Mouse (Mus musculus) megakaryocyte, adult 5-6 weeks (primary cell): ENCODE measurements around the gene Rcor2. TPM values are rescaled to one million over a fixed set of nuclear protein-coding genes. Genes with fewer than 3 reads are reported as not detected.

Experiments
- ATAC-seq: 2 replicates; pipeline ENCODE4 v1.8.0; 2016; ENCODE audit warnings: mild to moderate bottlenecking, inconsistent platforms; ENCODE audit not compliant: poor library complexity, severe bottlenecking
- total RNA-seq, 2 experiments: library from RNA; stranded (forward) in 1 of 2; stranded (reverse) in 1 of 2; fragments of 153-499, 151-499 nt in 1 of 2; fragments of 221-1000, 200-1000 nt in 1 of 2; gene quantifications; 2 replicates each; pipeline versions ENCODE4 v1.2.3 to v1.2.4; 2015 to 2017

The Rcor2 gene
- total RNA-seq (2015) (0.45 TPM in 1 of 2 replicates, not detected in the other), total RNA-seq (2017) (0.08 and 1.9 TPM in 2 replicates)

DNA sequence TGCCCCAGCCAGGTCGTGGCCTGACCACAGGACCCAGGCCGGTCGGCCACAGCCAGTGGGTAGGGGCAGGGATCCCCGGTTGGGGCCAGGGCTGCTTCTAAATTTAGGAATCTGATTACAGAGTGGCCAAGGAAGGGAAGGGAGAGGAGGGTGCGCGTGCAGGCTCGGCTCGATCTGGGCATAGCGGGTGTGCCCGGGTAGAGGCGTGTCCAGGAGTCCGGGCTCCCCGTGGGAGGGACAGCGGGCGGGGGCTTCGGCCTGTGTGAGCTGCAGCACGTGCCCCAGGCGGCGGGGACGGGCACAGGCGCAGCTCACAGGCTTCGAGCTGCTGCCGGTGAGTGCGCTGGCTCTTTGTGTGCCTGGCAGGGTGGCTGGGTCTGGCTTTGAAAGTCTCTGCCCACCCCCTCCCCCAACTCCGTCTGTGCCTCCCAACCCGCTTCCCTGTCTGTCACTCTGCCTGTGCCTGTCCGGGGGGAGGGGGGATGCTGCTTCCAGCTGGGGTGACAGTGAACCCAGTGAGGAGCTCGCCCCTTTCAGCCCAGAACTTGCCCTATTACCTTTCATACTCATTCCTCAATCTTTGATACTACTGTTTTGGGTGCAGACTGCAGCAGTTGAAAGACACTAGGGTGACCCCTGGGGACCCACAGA lies at the start of gene Rcor2:
Rcor2 (plus strand) TSS at position 235 of the 651 bp plus-strand sequence.
- peak; percentile 22 for ATAC-seq

DNA sequence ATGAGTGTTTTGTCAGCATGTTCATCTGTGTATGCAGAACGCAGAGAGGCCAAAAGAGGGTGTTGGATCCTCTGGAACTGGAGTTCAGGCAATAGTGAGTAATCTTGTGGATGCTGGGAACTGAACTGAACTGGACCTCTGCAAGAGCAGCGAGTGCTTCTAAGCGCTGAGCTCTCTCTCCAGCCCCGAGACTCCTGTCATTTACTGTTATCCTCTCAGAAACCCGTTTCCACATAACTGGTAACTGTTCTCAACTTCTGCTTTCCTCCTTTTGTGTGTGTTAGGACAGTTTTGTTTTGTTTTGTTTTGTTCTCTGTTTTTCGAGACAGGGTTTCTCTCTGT lies 49.2 kb upstream of the Rcor2 start:
- peak; percentile 52 for ATAC-seq

DNA sequence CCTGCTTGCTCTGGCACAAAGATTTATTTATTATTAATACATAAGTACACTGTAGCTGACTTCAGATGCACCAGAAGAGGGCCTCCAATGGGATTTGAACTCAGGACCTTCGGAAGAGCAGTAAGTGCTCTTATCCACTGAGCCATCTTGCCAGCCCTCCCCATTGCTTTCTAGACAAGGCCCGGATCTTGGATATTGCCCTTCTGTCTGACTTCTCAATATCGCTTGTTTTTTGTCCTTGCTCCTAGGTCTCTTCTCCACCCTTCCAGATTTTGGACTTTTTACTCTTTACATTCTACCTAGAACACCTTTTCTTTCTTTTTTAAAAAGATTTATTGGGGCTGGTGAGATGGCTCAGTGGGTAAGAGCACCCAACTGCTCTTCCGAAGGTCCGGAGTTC lies 48.4 kb upstream of the Rcor2 start:
- no peak for ATAC-seq

DNA sequence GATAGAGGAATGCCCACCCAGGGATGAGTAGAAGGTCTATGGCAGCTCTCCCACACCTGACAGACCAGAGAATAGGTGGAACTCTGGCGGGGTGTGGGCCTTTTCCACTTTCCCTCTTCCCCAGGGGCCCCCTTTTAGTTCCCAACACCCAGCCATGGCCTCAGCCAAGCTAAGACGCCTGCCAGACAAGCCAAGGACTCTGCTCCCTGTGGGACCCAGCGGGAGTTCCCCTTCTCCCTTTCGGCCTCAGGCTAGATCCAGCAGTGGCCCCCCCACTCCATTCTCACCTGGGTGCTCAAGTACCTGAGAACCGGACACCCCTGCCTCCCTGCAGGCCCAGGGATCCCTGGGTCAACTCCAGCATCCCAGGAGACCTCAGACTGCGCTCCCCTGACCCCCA lies 44.9 kb upstream of the Rcor2 start:
- ATAC-seq, result no peak

DNA sequence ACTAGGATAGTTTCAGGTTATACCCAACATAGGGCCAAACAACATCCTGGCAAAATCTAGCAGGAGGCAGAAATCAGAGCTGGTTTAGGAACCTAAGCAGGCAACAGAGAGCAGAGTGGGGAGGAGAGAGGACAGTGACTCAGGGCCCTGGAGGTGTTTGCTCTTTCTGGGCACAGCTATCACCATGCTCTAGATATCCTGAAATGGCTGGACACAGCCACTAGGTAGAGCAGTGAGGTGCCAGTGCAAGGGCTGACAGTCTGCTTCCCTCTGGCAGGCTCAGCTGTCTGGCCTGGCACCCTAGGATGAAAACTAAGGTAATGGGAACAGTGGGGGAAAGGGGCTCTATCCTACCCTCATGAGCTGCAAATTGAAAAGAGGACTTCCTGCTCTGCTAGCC lies 43.6 kb upstream of the Rcor2 start:
- no peak for ATAC-seq

DNA sequence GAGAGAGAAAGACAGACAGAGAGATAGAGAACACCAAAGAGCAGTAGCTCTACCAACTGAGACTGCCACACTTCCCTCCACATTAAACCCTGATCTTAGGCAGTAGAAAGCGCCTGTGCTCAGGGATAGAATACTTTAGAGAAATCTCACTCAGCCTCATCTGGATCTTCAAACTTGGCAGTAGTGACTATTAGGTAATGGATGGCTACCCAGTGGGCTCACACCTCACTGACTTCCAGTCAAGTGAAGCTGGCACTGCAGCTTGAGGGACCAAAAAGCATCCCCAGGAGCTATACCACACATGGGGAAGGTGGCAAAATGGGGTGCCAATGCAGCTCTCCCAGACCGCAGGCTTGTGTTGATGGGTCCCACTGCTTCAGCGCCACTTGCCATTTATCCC lies 42.9 kb upstream of the Rcor2 start:
- ATAC-seq, result no peak

GRCm38 (mm10) chr19:7225096-7225690 lies 41.9 kb upstream of the Rcor2 start:
- ATAC-seq, result no peak

DNA sequence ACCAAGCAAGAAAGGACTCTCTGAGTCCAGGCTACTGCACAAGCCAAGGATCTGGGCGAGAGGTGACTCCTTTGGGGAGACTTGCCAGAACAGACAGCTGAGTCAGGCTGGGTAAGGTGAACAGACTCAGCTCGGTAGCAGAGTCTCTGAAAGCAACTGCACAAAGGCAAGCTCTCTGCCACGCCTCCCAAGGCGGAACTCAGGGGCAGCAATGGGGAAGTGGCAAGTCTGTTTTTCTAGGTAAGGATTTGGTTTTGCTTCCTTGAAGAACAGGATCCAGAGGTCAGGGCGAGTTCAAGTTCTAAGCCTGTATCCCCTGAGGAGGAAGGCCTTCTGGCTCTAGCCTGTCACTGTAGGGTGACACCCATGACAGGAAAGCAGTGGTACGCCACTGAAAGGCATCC lies 40.6 kb upstream of the Rcor2 start:
- ATAC-seq, result peak; percentile 98

- peak; percentile 100 for ATAC-seq
Observed at GRCm38 (mm10) chr19:7234537-7235221, 32.4 kb upstream of the Rcor2 start.

DNA sequence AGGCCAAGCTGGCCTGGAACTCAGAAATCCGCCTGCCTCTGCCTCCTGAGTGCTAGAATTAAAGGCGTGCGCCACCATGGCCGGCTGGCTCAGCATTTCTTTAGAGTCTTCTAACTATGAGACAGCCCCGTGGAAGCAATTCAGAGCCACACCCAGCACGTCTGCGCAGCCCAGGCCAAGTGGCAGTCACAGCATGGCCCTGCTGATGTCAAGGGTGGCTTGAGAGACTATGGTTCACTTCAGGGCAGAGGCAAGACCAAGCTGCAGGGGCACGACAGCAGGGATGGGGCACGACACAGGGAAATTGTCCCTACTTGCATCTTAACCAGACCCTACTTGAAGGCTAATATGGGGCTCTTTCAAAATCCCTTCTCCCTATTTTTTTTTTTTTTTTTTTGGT lies 31.7 kb upstream of the Rcor2 start:
- no peak for ATAC-seq

DNA sequence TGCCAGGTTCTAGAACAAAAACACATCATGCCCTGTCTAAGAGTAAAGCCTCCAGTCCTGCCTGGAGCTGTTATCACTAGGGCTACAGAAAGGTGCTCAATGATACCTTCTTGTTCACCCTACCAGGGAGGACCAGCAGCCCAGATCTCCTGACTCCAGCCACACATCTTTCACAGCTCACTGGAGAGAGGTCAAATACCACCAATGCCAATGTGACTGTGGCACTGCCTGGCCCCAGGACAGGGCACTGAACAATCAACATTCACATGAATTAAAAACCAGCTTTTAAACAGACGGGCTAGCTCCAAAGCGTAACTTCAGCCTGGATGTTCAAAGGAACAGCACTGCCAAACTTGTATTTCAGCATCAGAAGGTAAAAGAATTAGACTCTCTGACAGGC lies 31.1 kb upstream of the Rcor2 start:
- ATAC-seq, result no peak

DNA sequence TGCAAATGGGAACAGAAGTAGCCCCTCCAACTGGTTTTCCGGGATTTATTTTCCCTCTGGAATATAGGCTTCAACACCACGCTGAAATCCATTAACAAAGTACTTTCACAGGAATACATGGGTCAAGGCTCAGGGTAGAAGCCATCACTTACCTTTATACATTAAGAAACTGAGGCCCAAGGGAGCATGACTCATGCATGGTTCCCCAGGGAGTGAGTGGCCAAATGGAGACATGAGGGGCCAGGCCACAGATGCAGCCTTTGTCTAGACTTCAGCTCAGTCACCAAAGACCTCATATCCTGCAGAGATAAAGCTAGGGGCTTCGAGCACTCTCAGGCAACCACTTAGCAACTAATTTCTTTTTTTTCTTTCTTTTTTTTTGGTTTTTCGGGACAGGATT lies 30.4 kb upstream of the Rcor2 start:
- ATAC-seq, result no peak

DNA sequence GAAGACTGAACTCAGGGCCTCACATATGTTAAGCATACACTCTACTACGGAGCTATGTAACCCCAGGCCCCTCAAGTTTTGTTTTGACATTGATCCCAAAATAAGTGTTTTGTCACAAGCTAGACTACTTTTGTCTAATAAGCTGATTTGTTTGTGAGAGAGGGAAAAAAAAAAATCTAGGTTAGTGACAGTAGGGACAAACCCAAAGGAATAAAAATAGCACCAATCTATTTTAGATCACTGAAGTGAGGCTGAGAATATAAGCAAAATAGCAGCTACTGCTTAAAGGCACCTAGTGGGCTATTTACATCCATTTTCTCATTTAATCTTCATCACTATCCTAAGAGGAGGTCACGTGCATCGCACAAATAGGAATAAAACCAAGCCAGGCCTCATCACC lies 27.6 kb upstream of the Rcor2 start:
- ATAC-seq, result no peak

DNA sequence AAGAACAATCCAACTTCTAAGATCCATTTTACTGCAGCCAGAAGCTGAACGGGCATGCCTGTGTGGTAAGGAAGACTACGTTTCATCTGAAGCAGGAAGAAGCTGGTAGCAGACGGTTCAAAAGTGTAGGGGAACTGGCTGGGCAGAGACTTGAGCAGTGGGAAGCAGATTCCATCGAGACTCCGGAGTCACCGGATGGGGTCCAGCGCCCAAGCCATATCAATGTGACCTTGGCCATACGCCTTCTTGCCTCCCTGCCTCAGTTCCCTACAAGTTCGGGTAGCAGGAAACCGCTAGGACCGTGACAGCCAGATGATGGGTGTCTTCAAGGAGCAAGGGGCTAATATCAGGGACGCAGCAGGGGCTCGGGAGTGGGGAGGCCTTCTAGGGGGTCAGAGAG lies 26.8 kb upstream of the Rcor2 start:
- no peak for ATAC-seq

DNA sequence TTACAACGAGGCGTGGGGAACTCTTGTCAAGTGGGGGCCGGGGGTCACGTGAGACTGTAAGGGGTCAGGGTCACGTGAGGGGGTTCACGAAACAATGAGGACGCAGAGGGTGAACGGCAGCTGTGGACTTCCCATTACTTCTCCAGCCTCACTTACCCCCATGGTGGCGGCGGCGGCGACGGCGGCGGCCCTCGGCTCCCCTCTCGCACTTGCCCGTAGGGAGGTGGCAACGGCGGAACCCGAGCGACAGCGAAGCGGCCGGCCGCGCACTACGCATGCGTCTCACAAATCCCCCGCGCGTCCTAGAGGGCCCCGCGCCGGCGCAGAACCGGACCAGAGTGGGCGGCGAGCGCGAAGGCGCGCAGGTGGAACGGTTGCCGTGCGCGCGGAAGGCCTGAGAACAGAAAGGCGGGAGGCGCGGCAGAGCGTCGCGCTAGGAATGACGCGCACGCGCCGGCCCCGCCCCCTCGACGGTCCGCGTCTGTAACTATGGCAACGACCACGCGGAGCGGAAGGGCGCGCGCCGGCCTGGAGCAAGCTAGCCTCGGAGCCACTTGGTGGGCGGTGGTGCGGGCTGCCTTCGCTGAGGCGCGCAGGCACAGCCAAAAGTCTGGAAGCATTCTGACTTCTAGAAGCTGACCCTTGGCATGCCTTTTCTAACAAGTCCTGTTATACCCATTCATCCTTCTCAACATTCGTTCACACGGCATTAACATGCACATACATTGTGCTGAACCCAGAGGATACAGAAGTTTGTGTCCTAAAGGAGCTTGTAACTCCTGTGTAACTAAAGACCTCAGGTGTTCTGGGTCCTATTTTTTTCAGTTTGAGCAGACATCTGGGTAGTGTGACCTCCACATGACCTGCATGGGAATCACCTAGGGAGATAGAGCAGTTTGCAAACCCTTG lies 26.1 kb upstream of the Rcor2 start, which contains the start of gene Naa40:
Naa40 (minus strand) TSS at position 402 of the 909 bp plus-strand sequence.
- ATAC-seq, result peak; percentile 100

GRCm38 (mm10) chr19:7246021-7246420 lies 21.1 kb upstream of the Rcor2 start:
- ATAC-seq, result no peak

DNA sequence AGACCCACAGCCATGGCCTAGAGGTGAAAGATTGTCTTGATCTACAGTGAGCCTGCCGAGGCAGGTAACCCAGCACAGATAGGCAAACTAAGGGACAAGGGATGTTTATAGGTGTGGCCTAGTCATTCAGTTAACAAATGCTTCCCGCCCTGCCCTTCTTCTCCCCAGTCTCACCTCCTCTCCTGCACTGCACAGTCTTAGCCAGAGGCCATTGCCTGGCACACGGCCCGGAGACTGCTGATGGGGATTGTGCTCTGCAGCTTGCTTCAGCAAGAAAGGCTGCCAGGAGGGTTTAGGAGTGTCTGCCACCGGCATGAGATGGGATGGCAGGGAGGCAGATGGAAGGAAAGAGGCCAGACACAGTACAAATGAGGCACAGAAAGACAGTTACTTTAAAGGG lies 9.2 kb upstream of the Rcor2 start:
- ATAC-seq, result no peak

GRCm38 (mm10) chr19:7261476-7261875 lies 5.6 kb upstream of the Rcor2 start:
- no peak for ATAC-seq

DNA sequence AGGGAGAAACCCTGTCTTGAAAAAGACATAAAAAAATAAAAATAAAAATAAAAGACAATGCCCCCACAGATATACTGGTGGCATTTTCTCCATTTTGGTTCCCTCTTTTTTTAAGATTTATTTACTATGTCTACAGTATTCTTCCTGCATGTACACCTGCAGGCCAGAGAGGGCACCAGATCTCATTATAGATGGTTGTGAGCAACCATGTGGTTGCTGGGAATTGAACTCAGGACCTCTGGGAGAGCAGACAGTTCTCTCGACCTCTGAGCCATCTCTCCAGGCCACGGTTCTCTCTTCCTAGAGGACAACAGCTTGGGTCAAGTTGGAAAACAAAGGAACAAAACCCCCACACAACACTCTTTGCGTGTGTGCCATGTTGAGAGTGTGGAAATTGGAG lies 5.2 kb upstream of the Rcor2 start:
- ATAC-seq, result no peak

DNA sequence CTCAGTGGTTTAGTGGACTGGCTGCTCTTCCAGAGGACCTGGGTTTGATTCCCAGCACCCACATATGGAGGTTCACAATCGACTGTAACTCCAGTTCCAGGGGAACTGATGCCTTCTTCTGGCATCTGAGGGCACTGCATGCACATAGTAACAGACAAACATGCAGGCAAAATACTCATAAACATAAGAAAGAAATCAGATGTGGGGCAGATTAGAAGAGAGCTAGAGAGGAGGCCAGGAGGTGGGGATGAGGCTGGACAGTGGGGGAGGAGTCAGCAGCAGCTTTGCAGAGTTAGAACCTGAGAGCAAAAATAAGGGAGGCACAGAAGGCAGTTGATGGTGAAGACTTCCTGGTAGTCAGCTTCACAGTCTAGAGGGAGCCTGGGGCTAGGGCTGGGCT lies 4.5 kb upstream of the Rcor2 start:
- no peak for ATAC-seq

GRCm38 (mm10) chr19:7264088-7264765 lies 2.9 kb upstream of the Rcor2 start:
- ATAC-seq, result peak; percentile 66
